Mouse (Mus musculus) bone marrow, adult 2 months (tissue): ENCODE measurements at regions not wholly inside any gene's neighbourhood (a gene's known extent, or its start where the extent isn't known, plus 50 kb on each side); places are given as distances from the start of the nearest gene placed in this dataset.

ENCODE experiments used
- CTCF ChIP-seq: fragments of 200-500 bp; IDR thresholded peaks from 2 replicates; pipeline ENCODE4 v1.5.1; 2011; ENCODE audit warnings: low read length, control low read depth; ENCODE audit not compliant: control insufficient read depth, insufficient read depth
- POLR2A ChIP-seq: fragments of 200-500 bp; IDR thresholded peaks from 2 replicates; pipeline ENCODE4 v1.6.1; 2011; ENCODE audit warnings: low read depth, mild to moderate bottlenecking, control low read depth, low read length, borderline replicate concordance; ENCODE audit not compliant: control insufficient read depth

- no peak for TF ChIP-seq POLR2A
- no peak for TF ChIP-seq CTCF
These were observed 252.2 kb upstream of the Prdm1 start for GRCm38 (mm10) chr10:44780381-44780958.
